Mouse (Mus musculus) hindbrain, embryonic 14.5 days (tissue): ENCODE measurements at regions not wholly inside any gene's neighbourhood (a gene's known extent, or its start where the extent isn't known, plus 50 kb on each side); places are given as distances from the start of the nearest gene placed in this dataset.

ENCODE experiments used
- ATAC-seq: fragments of 200-750 bp; cut with Nextera tagmentation; 2 replicates; pipeline ENCODE4 v1.8.0; 2017; ENCODE audit warnings: moderate number of reproducible peaks, mild to moderate bottlenecking, moderate TSS enrichment, moderate library complexity; ENCODE audit not compliant: low FRiP score
- DNase-seq: peaks from one replicate; pipeline ENCODE4 v3.0.0-alpha.2; 2015; ENCODE audit warnings: low spot score
- H3K27ac ChIP-seq: fragments of 300-500 bp; sonication (generic); 2 replicates; pipeline ENCODE4 v1.5.1; 2014; ENCODE audit warnings: mild to moderate bottlenecking, moderate library complexity
- H3K27me3 ChIP-seq: fragments of 300-500 bp; sonication (generic); 2 replicates; pipeline ENCODE4 v1.6.1; 2014; ENCODE audit warnings: mild to moderate bottlenecking, low read length, mixed read lengths; ENCODE audit not compliant: control insufficient read depth, insufficient read depth
- H3K36me3 ChIP-seq: fragments of 300-500 bp; sonication (generic); replicated peaks from 2 replicates; pipeline ENCODE4 v1.6.1; 2014; ENCODE audit not compliant: control insufficient read depth, insufficient read depth
- H3K4me1 ChIP-seq: fragments of 300-500 bp; sonication (generic); replicated peaks from 2 replicates; pipeline ENCODE4 v1.6.1; 2014; ENCODE audit warnings: antibody characterized with exemption, low read length, mixed read lengths; ENCODE audit not compliant: control insufficient read depth, insufficient read depth
- H3K4me2 ChIP-seq: fragments of 300-500 bp; sonication (generic); replicated peaks from 2 replicates; pipeline ENCODE4 v1.6.1; 2014; ENCODE audit warnings: mild to moderate bottlenecking, moderate library complexity
- H3K4me3 ChIP-seq: fragments of 300-500 bp; sonication (generic); replicated peaks from 2 replicates; pipeline ENCODE4 v1.5.1; 2014; ENCODE audit warnings: mild to moderate bottlenecking, low read length
- H3K9ac ChIP-seq: fragments of 300-500 bp; sonication (generic); 2 replicates; pipeline ENCODE4 v1.6.1; 2014
- H3K9me3 ChIP-seq: fragments of 300-500 bp; sonication (generic); 2 replicates; pipeline ENCODE4 v1.6.1; 2016; ENCODE audit warnings: low read length; ENCODE audit not compliant: control insufficient read depth
- WGBS: fragments of 180-500 bp; shearing (Covaris S2); extraction: QIAGEN DNeasy Blood & Tissue Kit; methylation state at CpG from one replicate; pipeline ENCODE4 v1.1.7; 2014; 5-methylcytosine and 5-hydroxymethylcytosine counted together

- no peak overlapping the region for H3K4me3 ChIP-seq
- H3K27me3 ChIP-seq, result no peaks in the 10 kb centered on the region
- DNase-seq (no peak), ATAC-seq (no peak)
- no peaks in the 10 kb centered on the region for H3K9me3 ChIP-seq
- H3K36me3 ChIP-seq, result no peaks in the 10 kb centered on the region
- no peak overlapping the region for H3K27ac ChIP-seq
- 97% methylated on average over 1 of the region's 1 CpGs for WGBS
- no peak overlapping the region for H3K4me2 ChIP-seq
- H3K4me1 ChIP-seq, result no peaks in the 10 kb centered on the region
- no peak overlapping the region for H3K9ac ChIP-seq
Observed at GRCm38 (mm10) chrX:61432276-61432675, 246.9 kb upstream of the Cdr1 start.

GRCm38 (mm10) chrX:61425316-61425715, 240.0 kb upstream of the Cdr1 start:
- Histone ChIP-seq H3K9me3 (no peaks in the 10 kb centered on the region), H3K4me1 (no peaks in the 10 kb centered on the region), H3K4me3 (no peak overlapping the region), H3K36me3 (no peaks in the 10 kb centered on the region), H3K27ac (no peak overlapping the region), H3K27me3 (no peaks in the 10 kb centered on the region), H3K9ac (no peak overlapping the region), H3K4me2 (no peak overlapping the region)
- DNase-seq (no peak), ATAC-seq (no peak)

- Histone ChIP-seq H3K27ac (no peak overlapping the region), H3K9ac (no peak overlapping the region), H3K4me3 (no peak overlapping the region), H3K4me1 (no peaks in the 10 kb centered on the region), H3K9me3 (no peaks in the 10 kb centered on the region), H3K36me3 (no peaks in the 10 kb centered on the region), H3K27me3 (no peaks in the 10 kb centered on the region), H3K4me2 (no peak overlapping the region)
- ATAC-seq (peak; percentile 48; the same call in 1 of the 2 replicates), DNase-seq (peak; percentile 23)
Observed at GRCm38 (mm10) chrX:61393154-61393553, 207.8 kb upstream of the Cdr1 start.

- H3K4me3 ChIP-seq, result no peak overlapping the region
- no peaks in the 10 kb centered on the region for H3K4me1 ChIP-seq
- H3K4me2 ChIP-seq, result no peak overlapping the region
- H3K27ac ChIP-seq, result no peak overlapping the region
- WGBS, result 57% methylated on average over 3 of the region's 3 CpGs
- H3K36me3 ChIP-seq, result no peaks in the 10 kb centered on the region
- H3K9me3 ChIP-seq, result no peaks in the 10 kb centered on the region
- DNase-seq, result no peak
- ATAC-seq, result no peak
- no peaks in the 10 kb centered on the region for H3K27me3 ChIP-seq
- H3K9ac ChIP-seq, result no peak overlapping the region
Observed at GRCm38 (mm10) chrX:61391627-61392026, 206.3 kb upstream of the Cdr1 start.
